In genomic region chr9:37401802-37402201, GRCm38 (mm10) we compare ENCODE assay signal across 8 mouse cellular contexts. TPM values are rescaled to one million over a fixed set of nuclear protein-coding genes. Genes with fewer than 3 reads are reported as not detected.
DNase-seq lines count a peak whose midpoint lies in the region; ATAC-seq lines count a peak whose summit lies in the region.

TSS of gene Robo4 (plus strand) at chr9:37401897.

- WGBS in midbrain, embryonic 10.5 days: 19% methylated on average over 7 of the region's 7 CpGs
- WGBS in midbrain, embryonic 11.5 days: 21% methylated on average over 7 of the region's 7 CpGs
- 14% methylated on average over 7 of the region's 7 CpGs for WGBS in heart, embryonic 10.5 days
- 15% methylated on average over 7 of the region's 7 CpGs for WGBS in kidney, embryonic 16.5 days

- H3K36me3 ChIP-seq in midbrain, embryonic 10.5 days: no peaks in the 10 kb centered on the region
- no peaks in the 10 kb centered on the region for H3K36me3 ChIP-seq in midbrain, embryonic 11.5 days (ENCODE audit: control insufficient read depth, insufficient read depth, low read length)
- no peaks in the 10 kb centered on the region for H3K36me3 ChIP-seq in heart, embryonic 10.5 days
- no peaks in the 10 kb centered on the region for H3K36me3 ChIP-seq in kidney, embryonic 16.5 days (ENCODE audit: insufficient read depth, low read length)

- H3K4me2 ChIP-seq in midbrain, embryonic 11.5 days: no peak within 1 kb of the TSS
- peak within 1 kb of the TSS; percentile 14; the same call in 1 of the 2 replicates for H3K4me2 ChIP-seq in kidney, embryonic 16.5 days (replicated peaks; ENCODE audit: low read depth, low read length)

- no peaks in the 10 kb centered on the region for H3K9me3 ChIP-seq in midbrain, embryonic 10.5 days (replicated peaks)
- no peaks in the 10 kb centered on the region for H3K9me3 ChIP-seq in midbrain, embryonic 11.5 days (ENCODE audit: control insufficient read depth, low read length)
- no peaks in the 10 kb centered on the region for H3K9me3 ChIP-seq in heart, embryonic 10.5 days
- H3K9me3 ChIP-seq in kidney, embryonic 16.5 days (ENCODE audit: low read length): no peaks in the 10 kb centered on the region

- no peak for ATAC-seq in midbrain, embryonic 11.5 days (ENCODE audit: low FRiP score)
- peak; percentile 53; the same call in 1 of the 2 replicates for ATAC-seq in kidney, embryonic 16.5 days (ENCODE audit: low FRiP score, low TSS enrichment)
- peak; percentile 33; the same call in 1 of the 2 replicates for ATAC-seq in megakaryocyte, adult 5-6 weeks (ENCODE audit: poor library complexity, severe bottlenecking)

- H3K4me3 ChIP-seq in midbrain, embryonic 10.5 days: peak within 1 kb of the TSS; percentile 9
- no peak within 1 kb of the TSS for H3K4me3 ChIP-seq in midbrain, embryonic 11.5 days (ENCODE audit: low read depth, low read length)
- peak within 1 kb of the TSS; percentile 15; the same call in 1 of the 2 replicates for H3K4me3 ChIP-seq in heart, embryonic 10.5 days
- peak within 1 kb of the TSS; percentile 38 for H3K4me3 ChIP-seq in kidney, embryonic 16.5 days (ENCODE audit: low read length)

- H3K27ac ChIP-seq in midbrain, embryonic 10.5 days (replicated peaks): peak within 1 kb of the TSS; percentile 68
- no peak within 1 kb of the TSS for H3K27ac ChIP-seq in midbrain, embryonic 11.5 days (ENCODE audit: low read depth, low read length)
- peak within 1 kb of the TSS; percentile 56 for H3K27ac ChIP-seq in heart, embryonic 10.5 days
- peak within 1 kb of the TSS; percentile 79 for H3K27ac ChIP-seq in kidney, embryonic 16.5 days (ENCODE audit: low read length)

- no peak within 1 kb of the TSS for H3K9ac ChIP-seq in midbrain, embryonic 11.5 days (ENCODE audit: low read length)
- peak within 1 kb of the TSS; percentile 59 for H3K9ac ChIP-seq in kidney, embryonic 16.5 days (replicated peaks; ENCODE audit: low read length)

- no peak for DNase-seq in midbrain, embryonic 10.5 days (ENCODE audit: low spot score)
- DNase-seq in midbrain, embryonic 11.5 days (ENCODE audit: low spot score, missing footprints): no peak
- DNase-seq in heart, embryonic 10.5 days (ENCODE audit: low spot score): no peak
- DNase-seq in thymus, postnatal 25 days: no peak
- no peak for DNase-seq in spleen, postnatal 14 days (ENCODE audit: low spot score in 2 of 2)
- DNase-seq in urinary bladder, postnatal 4 days (ENCODE audit: low spot score in 2 of 2): no peak

- peaks cover 11% of the 10 kb centered on the region for H3K4me1 ChIP-seq in midbrain, embryonic 10.5 days
- H3K4me1 ChIP-seq in midbrain, embryonic 11.5 days (ENCODE audit: control insufficient read depth, insufficient read depth, low read length): no peaks in the 10 kb centered on the region
- H3K4me1 ChIP-seq in heart, embryonic 10.5 days: 0 out of 2 replicates have a peak, but pooled peaks cover 8% of the 10 kb centered on the region
- no peaks in the 10 kb centered on the region for H3K4me1 ChIP-seq in kidney, embryonic 16.5 days (ENCODE audit: insufficient read depth, low read length)

- peaks cover 20% of the 10 kb centered on the region for H3K27me3 ChIP-seq in midbrain, embryonic 10.5 days (ENCODE audit: low read depth, poor library complexity, severe bottlenecking)
- H3K27me3 ChIP-seq in midbrain, embryonic 11.5 days (ENCODE audit: control insufficient read depth, insufficient read depth, low read length): no peaks in the 10 kb centered on the region
- H3K27me3 ChIP-seq in heart, embryonic 10.5 days (ENCODE audit: insufficient read depth, poor library complexity, severe bottlenecking): peaks cover 12% of the 10 kb centered on the region
- H3K27me3 ChIP-seq in kidney, embryonic 16.5 days (ENCODE audit: insufficient read depth, low read length): no peaks in the 10 kb centered on the region

RNA-seq across cellular contexts. Expression of gene Robo4, which starts in this region (rescaled TPM):
- polyA plus RNA-seq in midbrain, embryonic 10.5 days (2016; fragmentation: Nextera tagmentation; extraction: Ambion mirVana): 5.6 and 6.0 TPM in 2 replicates
- 5.1 and 5.3 TPM in 2 replicates for polyA plus RNA-seq in midbrain, embryonic 11.5 days (2014; fragmentation: Nextera tagmentation; extraction: Ambion mirVana)
- 2.0 and 4.0 TPM in 2 replicates for polyA plus RNA-seq in heart, embryonic 10.5 days (2016; fragmentation: Nextera tagmentation; extraction: Ambion mirVana)
- 20.1 and 23.8 TPM in 2 replicates for polyA plus RNA-seq in kidney, embryonic 16.5 days (2015; fragmentation: Nextera tagmentation; extraction: Ambion mirVana)
- not detected in 2 replicates for total RNA-seq in megakaryocyte, adult 5-6 weeks (2015)
- not detected in 2 replicates for total RNA-seq in megakaryocyte, adult 5-6 weeks (2017)

Comparison
In these comparisons a context has a peak if more than half of its experiments do, and no peak if none do; other contexts are left out.
1. Peak in ATAC-seq in megakaryocyte, adult 5-6 weeks; RNA of the gene not detected or under 1 TPM.